Mouse (Mus musculus): Measurements from ENCODE around the gene Kcmf1.

- TF ChIP-seq CTCF (IDR thresholded peaks at IDR 0.05; ENCODE audit: low read depth, low read length) (no peak), EP300 (IDR thresholded peaks at IDR 0.05; ENCODE audit: insufficient read depth, low read depth, low read length) (no peak)
Observed at GRCm38 (mm10) chr6:72834518-72834917, 65.3 kb downstream of the Kcmf1 start.

All from ES-Bruce4 (cell line).